Mouse (Mus musculus) embryo, embryonic 10 days (tissue): ENCODE results near the gene Casz1.

Source experiments
- DNase-seq: peaks from one replicate; pipeline ENCODE4 v3.0.0-alpha.2; 2015; ENCODE audit warnings: low spot score

Gene Casz1

GRCm38 (mm10) chr4:148846203-148846602 lies 42.0 kb downstream of the Casz1 start:
- DNase-seq = no peak

GRCm38 (mm10) chr4:148846724-148847123 lies 42.5 kb downstream of the Casz1 start:
- peak; percentile 48 for DNase-seq

GRCm38 (mm10) chr4:148847636-148848035 lies 43.4 kb downstream of the Casz1 start:
- no peak for DNase-seq

- no peak for DNase-seq
Measured at GRCm38 (mm10) chr4:148849437-148849836, 45.2 kb downstream of the Casz1 start.

GRCm38 (mm10) chr4:148853057-148853456 lies 48.8 kb downstream of the Casz1 start:
- DNase-seq = no peak

GRCm38 (mm10) chr4:148854093-148854492 lies 49.9 kb downstream of the Casz1 start:
- DNase-seq = no peak

- no peak for DNase-seq
Measured at GRCm38 (mm10) chr4:148855527-148855926, 51.3 kb downstream of the Casz1 start.

GRCm38 (mm10) chr4:148856216-148856615 lies 52.0 kb downstream of the Casz1 start:
- no peak for DNase-seq

- no peak for DNase-seq
Measured at GRCm38 (mm10) chr4:148857398-148858084, 53.3 kb downstream of the Casz1 start.

GRCm38 (mm10) chr4:148858194-148858593 lies 54.0 kb downstream of the Casz1 start:
- peak; percentile 47 for DNase-seq

GRCm38 (mm10) chr4:148859415-148859814 lies 55.2 kb downstream of the Casz1 start:
- DNase-seq = no peak

- DNase-seq = peak; percentile 79
Measured at GRCm38 (mm10) chr4:148859906-148860491, 55.8 kb downstream of the Casz1 start.

- DNase-seq = no peak
Measured at GRCm38 (mm10) chr4:148860636-148861035, 56.4 kb downstream of the Casz1 start.

GRCm38 (mm10) chr4:148866812-148867470 lies 62.7 kb downstream of the Casz1 start:
- DNase-seq = peak; percentile 79

GRCm38 (mm10) chr4:148867721-148868397 lies 63.6 kb downstream of the Casz1 start:
- no peak for DNase-seq

GRCm38 (mm10) chr4:148869566-148869965 lies 65.3 kb downstream of the Casz1 start:
- no peak for DNase-seq

- DNase-seq = no peak
Measured at GRCm38 (mm10) chr4:148870496-148870895, 66.3 kb downstream of the Casz1 start.

- DNase-seq = peak; percentile 80
Measured at GRCm38 (mm10) chr4:148871751-148872334, 67.6 kb downstream of the Casz1 start.

- DNase-seq = no peak
Measured at GRCm38 (mm10) chr4:148872372-148872771, 68.1 kb downstream of the Casz1 start.

- no peak for DNase-seq
Measured at GRCm38 (mm10) chr4:148872783-148873182, 68.6 kb downstream of the Casz1 start.

- DNase-seq = no peak
Measured at GRCm38 (mm10) chr4:148876166-148876565, 71.9 kb downstream of the Casz1 start.

GRCm38 (mm10) chr4:148876867-148877266 lies 72.6 kb downstream of the Casz1 start:
- DNase-seq = no peak
